Mouse (Mus musculus): ENCODE measurements at regions not wholly inside any gene's neighbourhood (a gene's known extent, or its start where the extent isn't known, plus 50 kb on each side); places are given as distances from the start of the nearest gene placed in this dataset.

GRCm38 (mm10) chr1:184534511-184534910 lies 197.9 kb downstream of the Hlx start:
- no peak for DNase-seq

GRCm38 (mm10) chr1:184533870-184534269 lies 198.5 kb downstream of the Hlx start:
- DNase-seq: no peak

GRCm38 (mm10) chr1:184532488-184533055 lies 199.8 kb downstream of the Hlx start:
- DNase-seq: no peak

- DNase-seq: no peak
Observed at GRCm38 (mm10) chr1:184530606-184531320, 201.7 kb downstream of the Hlx start.

- DNase-seq: no peak
Observed at GRCm38 (mm10) chr1:184525740-184526139, 206.7 kb downstream of the Hlx start.

- DNase-seq: no peak
Observed at GRCm38 (mm10) chr1:184519551-184519950, 212.9 kb downstream of the Hlx start.

- DNase-seq: no peak
Observed at GRCm38 (mm10) chr1:184504663-184505062, 227.8 kb downstream of the Hlx start.

GRCm38 (mm10) chr1:184503827-184504355 lies 228.5 kb downstream of the Hlx start:
- no peak for DNase-seq

GRCm38 (mm10) chr1:184500702-184501101 lies 231.7 kb downstream of the Hlx start:
- DNase-seq: no peak

- no peak for DNase-seq
Observed at GRCm38 (mm10) chr1:184498909-184499525, 233.4 kb downstream of the Hlx start.

GRCm38 (mm10) chr1:184497007-184497406 lies 235.4 kb downstream of the Hlx start:
- DNase-seq: no peak

- no peak for DNase-seq
Observed at GRCm38 (mm10) chr1:184493811-184494210, 238.6 kb downstream of the Hlx start.

- no peak for DNase-seq
Observed at GRCm38 (mm10) chr1:184492115-184492514, 240.3 kb downstream of the Hlx start.

GRCm38 (mm10) chr1:184491252-184491651 lies 241.2 kb downstream of the Hlx start:
- DNase-seq: no peak

GRCm38 (mm10) chr1:184487409-184487808 lies 245.0 kb downstream of the Hlx start:
- no peak for DNase-seq

- no peak for DNase-seq
Observed at GRCm38 (mm10) chr1:184484801-184485200, 247.6 kb downstream of the Hlx start.

GRCm38 (mm10) chr1:184483371-184483770 lies 249.0 kb downstream of the Hlx start:
- DNase-seq: no peak

GRCm38 (mm10) chr1:184482026-184482425 lies 250.4 kb downstream of the Hlx start:
- no peak for DNase-seq

GRCm38 (mm10) chr1:184480571-184481220 lies 251.7 kb downstream of the Hlx start:
- no peak for DNase-seq

GRCm38 (mm10) chr1:184478006-184478405 lies 254.4 kb downstream of the Hlx start:
- DNase-seq: no peak

- DNase-seq: no peak
Observed at GRCm38 (mm10) chr1:184462481-184463124, 269.8 kb downstream of the Hlx start.

- no peak for DNase-seq
Observed at GRCm38 (mm10) chr1:184461411-184461810, 271.0 kb downstream of the Hlx start.

GRCm38 (mm10) chr1:184456727-184457126 lies 275.7 kb downstream of the Hlx start:
- no peak for DNase-seq
